ENCODE assay signal across 21 mouse cellular contexts in genomic region chr6:47809053-47809452, GRCm38 (mm10). TPM values are rescaled to one million over a fixed set of nuclear protein-coding genes. Genes with fewer than 3 reads are reported as not detected.
DNase-seq lines count a peak whose midpoint lies in the region; ATAC-seq and TF ChIP-seq lines count a peak whose summit lies in the region.
"Had no signal": no experiment of that assay in that cellular context is flagged by ENCODE, and none has a peak within 500 bp of the region (broad histone marks: within the 10 kb centered on the region; RNA-seq: fewer than 3 reads in every experiment).

No protein-coding gene starts in this region.

- no peak for TF ChIP-seq CTCF in liver, postnatal 0 days (IDR thresholded peaks at IDR 0.05; ENCODE audit: low read depth)
- TF ChIP-seq CTCF in CH12.LX (conservative IDR thresholded peaks at IDR 0.05 in 1 of 2, IDR thresholded peaks at IDR 0.05 in 1 of 2; ENCODE audit: low read depth in 2 of 2, low read length in 2 of 2) = no peak

- TF ChIP-seq EP300 in liver, postnatal 0 days (IDR thresholded peaks at IDR 0.05; ENCODE audit: low read depth) = no peak
- no peak for TF ChIP-seq EP300 in CH12.LX (IDR thresholded peaks at IDR 0.05; ENCODE audit: low read length)

- 0 out of 2 replicates have a peak, but pooled peaks have one; percentile 22 for TF ChIP-seq POLR2A in CH12.LX (IDR thresholded peaks at IDR 0.05; ENCODE audit: low read depth, low read length)

- no peak for TF ChIP-seq RAD21 in CH12.LX (IDR thresholded peaks at IDR 0.05; ENCODE audit: low read depth, low read length)

- H3K36me3 ChIP-seq in liver, postnatal 0 days (replicated peaks; ENCODE audit: insufficient read depth, low read length) = peaks cover 35% of the 10 kb centered on the region
- H3K36me3 ChIP-seq in CH12.LX (replicated peaks in 1 of 2; ENCODE audit: control insufficient read depth in 1 of 2, insufficient read depth in 1 of 2, low read length in 1 of 2) = peaks cover 27 to 29% of the 10 kb centered on the region in 2 experiments
- peaks cover 23% of the 10 kb centered on the region for H3K36me3 ChIP-seq in hindbrain, embryonic 16.5 days (ENCODE audit: control insufficient read depth, insufficient read depth, low read length)

- dilution Hi-C loops in CH12.LX (cut with MboI; ENCODE audit: extremely low pct_ligation_motif_present, extremely low pct_unique_long_range_greater_than_20kb, low sequenced_read_pairs) = no loop called here

- no peak overlapping the region for H3K4me2 ChIP-seq in liver, postnatal 0 days (ENCODE audit: low read depth, low read length)
- peak overlapping the region; percentile 100 for H3K4me2 ChIP-seq in CH12.LX (ENCODE audit: insufficient read depth, low read depth, poor library complexity, severe bottlenecking)
- no peak overlapping the region for H3K4me2 ChIP-seq in hindbrain, embryonic 16.5 days (ENCODE audit: low read length)
- H3K4me2 ChIP-seq: embryonic facial prominence, embryonic 15.5 days; limb, embryonic 15.5 days; stomach, embryonic 15.5 days had no signal

- in situ Hi-C loops in CH12.LX (cut with MboI; ENCODE audit: low pct_ligation_motif_present, low pct_unique_long_range_greater_than_20kb, low sequenced_read_pairs) = no loop called here

- DNase-seq in adrenal gland, postnatal 10 days = peak; percentile 26
- no peak for DNase-seq in adrenal gland, adult (ENCODE audit: inconsistent age in 2 of 2, low spot score in 1 of 2)
- DNase-seq in liver, postnatal 0 days = no peak
- no peak for DNase-seq in liver
- DNase-seq in CH12.LX (ENCODE audit: extremely low read depth) = no peak
- no peak for DNase-seq in left cerebral cortex, postnatal 14 days (ENCODE audit: low spot score in 2 of 2)
- no peak for DNase-seq in testis, postnatal 14 days (ENCODE audit: low spot score)
- DNase-seq: adrenal gland, adult 8-10 months; cerebellum, adult 9-10 months; heart, adult 18-20 months; kidney, adult 18-20 months; kidney, postnatal 14 days; lung, postnatal 36 days; right cerebral cortex, adult 18-20 months had no signal

- peaks cover 26% of the 10 kb centered on the region for H3K4me1 ChIP-seq in liver, postnatal 0 days (ENCODE audit: insufficient read depth)
- H3K4me1 ChIP-seq in CH12.LX (ENCODE audit: control insufficient read depth in 1 of 2, insufficient read depth in 2 of 2) = peaks cover 19 to 47% of the 10 kb centered on the region in 2 experiments
- H3K4me1 ChIP-seq in hindbrain, embryonic 16.5 days (ENCODE audit: control insufficient read depth, insufficient read depth, low read depth, low read length) = peaks cover 28% of the 10 kb centered on the region

- peaks cover 78% of the 10 kb centered on the region for H3K79me2 ChIP-seq in CH12.LX (replicated peaks; ENCODE audit: control insufficient read depth, extremely low read depth, insufficient read depth, poor library complexity, severe bottlenecking)

- intact Hi-C loops in left cerebral cortex, postnatal 14 days (cut with DNase I) = no loop called here

- no peak for ATAC-seq in liver, postnatal 0 days
- no peak for ATAC-seq in hindbrain, embryonic 16.5 days
- ATAC-seq: CD4-positive, CD25-positive, alpha-beta regulatory T cell, adult 4 months had no signal

- WGBS in liver, postnatal 0 days (ENCODE audit: insufficient replicate concordance) = 70% methylated on average over 4 of the region's 4 CpGs
- 68% methylated on average over 4 of the region's 4 CpGs for WGBS in hindbrain, embryonic 16.5 days

- no peaks in the 10 kb centered on the region for H3K9me3 ChIP-seq in liver, postnatal 0 days (ENCODE audit: low read length)
- H3K9me3 ChIP-seq in CH12.LX (replicated peaks; ENCODE audit: low read length) = no peaks in the 10 kb centered on the region
- H3K9me3 ChIP-seq in hindbrain, embryonic 16.5 days (ENCODE audit: control insufficient read depth, low read length) = no peaks in the 10 kb centered on the region
- H3K9me3 ChIP-seq: embryonic facial prominence, embryonic 15.5 days; forebrain, embryonic 10.5 days; limb, embryonic 15.5 days; midbrain, embryonic 10.5 days; stomach, embryonic 15.5 days had no signal

- H3K9ac ChIP-seq in liver, postnatal 0 days (replicated peaks) = 0 out of 2 replicates have a peak overlapping the region, but pooled peaks have one; percentile 9
- peak overlapping the region; percentile 56 for H3K9ac ChIP-seq in CH12.LX (ENCODE audit: insufficient read depth, low read depth)
- no peak overlapping the region for H3K9ac ChIP-seq in hindbrain, embryonic 16.5 days (ENCODE audit: low read depth, low read length)
- H3K9ac ChIP-seq: embryonic facial prominence, embryonic 15.5 days; limb, embryonic 15.5 days; stomach, embryonic 15.5 days had no signal

- no peaks in the 10 kb centered on the region for H3K27me3 ChIP-seq in liver, postnatal 0 days (ENCODE audit: insufficient read depth, low read length)
- H3K27me3 ChIP-seq in CH12.LX (replicated peaks) = no peaks in the 10 kb centered on the region
- no peaks in the 10 kb centered on the region for H3K27me3 ChIP-seq in hindbrain, embryonic 16.5 days (replicated peaks; ENCODE audit: control insufficient read depth, insufficient read depth, low read length)
- H3K27me3 ChIP-seq: embryonic facial prominence, embryonic 15.5 days; limb, embryonic 15.5 days; stomach, embryonic 15.5 days had no signal

- H3K4me3 ChIP-seq in liver, postnatal 0 days (ENCODE audit: low read depth, low read length) = no peak overlapping the region
- H3K4me3 ChIP-seq in CH12.LX (replicated peaks in 1 of 3; ENCODE audit: low read depth in 2 of 3, low read length in 2 of 3, poor library complexity in 1 of 3) = peak overlapping the region; percentile 35 to 97 (median 44)
- H3K4me3 ChIP-seq in hindbrain, embryonic 16.5 days (ENCODE audit: low read length) = no peak overlapping the region
- H3K4me3 ChIP-seq: embryonic facial prominence, embryonic 15.5 days; forebrain, embryonic 10.5 days; limb, embryonic 15.5 days; midbrain, embryonic 10.5 days; stomach, embryonic 15.5 days had no signal

- 0 out of 2 replicates have a peak overlapping the region, but pooled peaks have one; percentile 11 for H3K27ac ChIP-seq in liver, postnatal 0 days (ENCODE audit: low read depth)
- peak overlapping the region; percentile 49 for H3K27ac ChIP-seq in CH12.LX (ENCODE audit: insufficient read depth, low read depth)
- peak overlapping the region; percentile 63 for H3K27ac ChIP-seq in hindbrain, embryonic 16.5 days (ENCODE audit: low read depth, low read length)
- H3K27ac ChIP-seq: forebrain, embryonic 10.5 days; midbrain, embryonic 10.5 days; stomach, embryonic 15.5 days had no signal

TF ChIP-seq in CH12.LX, 34 proteins besides CTCF, POLR2A, EP300 and RAD21:
- no peak for TF ChIP-seq UBTF (IDR thresholded peaks at IDR 0.05; ENCODE audit: low read depth, low read length)
TF ChIP-seq in CH12.LX: peak in this region for 0.

RNA-seq across cellular contexts. Expression of gene Pdia4, which starts 4.2 kb away (rescaled TPM):
- total RNA-seq in adrenal gland, postnatal 10 days (2021) = 10 to 100 TPM; 84.9 to 93.6 TPM
- polyA plus RNA-seq in liver, postnatal 0 days (2015; fragmentation: Nextera tagmentation; extraction: Ambion mirVana) = 101 and 116 TPM in 2 replicates
- total RNA-seq in CH12.LX (2012; rRNA removed) (186 and 259 TPM in 2 replicates), CH12.LX (2014; rRNA removed) (239 and 242 TPM in 2 replicates)
- polyA plus RNA-seq in CH12.LX (2012; ENCODE audit: insufficient read length, low read depth) = 204 and 205 TPM in 2 replicates
- polyA plus RNA-seq in hindbrain, embryonic 16.5 days (2015; fragmentation: Nextera tagmentation; extraction: Ambion mirVana) = 142 and 168 TPM in 2 replicates
- total RNA-seq in left cerebral cortex, postnatal 14 days (2021) = 10 to 100 TPM; 51.5 to 54.3 TPM

RNA-seq across cellular contexts. Expression of gene Zfp786, which starts 21.6 kb away (rescaled TPM):
- 1 to 10 TPM in 1 of 2 experiments, under 1 TPM in 1; 0.66 to 2.0 TPM for total RNA-seq in adrenal gland, postnatal 10 days (2021)
- polyA plus RNA-seq in liver, postnatal 0 days (2015; fragmentation: Nextera tagmentation; extraction: Ambion mirVana) = 0.28 and 0.51 TPM in 2 replicates
- total RNA-seq in CH12.LX (2012; rRNA removed) = 0.55 and 0.89 TPM in 2 replicates
- 0.30 and 0.36 TPM in 2 replicates for total RNA-seq in CH12.LX (2014; rRNA removed)
- polyA plus RNA-seq in CH12.LX (2012; ENCODE audit: insufficient read length, low read depth) = 0.20 and 0.40 TPM in 2 replicates
- 13.9 and 15.7 TPM in 2 replicates for polyA plus RNA-seq in hindbrain, embryonic 16.5 days (2015; fragmentation: Nextera tagmentation; extraction: Ambion mirVana)
- 1 to 10 TPM; 3.9 to 4.2 TPM for total RNA-seq in left cerebral cortex, postnatal 14 days (2021)
- polyA plus RNA-seq: CD4-positive, CD25-positive, alpha-beta regulatory T cell, adult 4 months had no signal

RNA-seq across cellular contexts. Expression of gene Zfp398, which starts 26.4 kb away (rescaled TPM):
- 10 to 100 TPM in 1 of 2 experiments, 1 to 10 TPM in 1; 6.7 to 11.8 TPM for total RNA-seq in adrenal gland, postnatal 10 days (2021)
- polyA plus RNA-seq in liver, postnatal 0 days (2015; fragmentation: Nextera tagmentation; extraction: Ambion mirVana) = 1.4 and 1.6 TPM in 2 replicates
- total RNA-seq in CH12.LX (2012; rRNA removed) (1.8 and 2.2 TPM in 2 replicates), CH12.LX (2014; rRNA removed) (1.5 and 1.8 TPM in 2 replicates)
- 4.4 and 4.6 TPM in 2 replicates for polyA plus RNA-seq in CH12.LX (2012; ENCODE audit: insufficient read length, low read depth)
- 16.5 and 16.8 TPM in 2 replicates for polyA plus RNA-seq in hindbrain, embryonic 16.5 days (2015; fragmentation: Nextera tagmentation; extraction: Ambion mirVana)
- 10 to 100 TPM; 18.4 to 20.6 TPM for total RNA-seq in left cerebral cortex, postnatal 14 days (2021)

Comparison
In these comparisons a context has a peak if more than half of its experiments do, and no peak if none do; other contexts are left out.
1. H3K27ac ChIP-seq: peak in every context shown above with its lines; median percentile 63 in hindbrain, embryonic 16.5 days; 49 in CH12.LX; 11 in liver, postnatal 0 days.
2. H3K4me3 ChIP-seq: peak in CH12.LX (3 of 3); none in liver, postnatal 0 days (single experiment) and hindbrain, embryonic 16.5 days (single experiment).